Mouse (Mus musculus): ENCODE data around the gene Ell2.

Gene Ell2

GRCm38 (mm10) chr13:75733594-75734161 lies 27.1 kb downstream of the Ell2 start:
- DNase-seq (ENCODE audit: low read depth, low spot score), result no peak

DNA sequence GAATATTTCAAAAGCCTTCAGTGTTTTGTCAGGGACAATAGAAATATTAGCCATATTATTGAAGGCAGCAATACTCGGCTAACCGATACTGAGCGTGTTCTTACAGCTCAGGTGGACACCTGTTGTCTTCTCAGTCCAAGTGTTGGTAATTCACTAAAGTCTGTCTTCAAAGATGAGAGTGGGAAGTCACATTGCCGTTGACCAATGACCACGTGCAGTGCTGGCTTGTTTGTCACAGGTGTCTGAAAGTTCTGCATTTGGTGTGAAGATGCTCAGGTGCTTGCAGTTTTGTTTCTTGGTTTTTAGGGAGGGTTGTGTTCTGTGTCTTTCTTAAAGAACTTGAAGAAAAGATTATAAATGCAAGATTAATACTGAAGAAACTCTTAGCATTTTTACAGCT lies 27.7 kb downstream of the Ell2 start:
- no peak for DNase-seq (ENCODE audit: low read depth, low spot score)

- no peak for DNase-seq (ENCODE audit: low read depth, low spot score)
Measured at GRCm38 (mm10) chr13:75735606-75736005, 29.0 kb downstream of the Ell2 start.

DNA sequence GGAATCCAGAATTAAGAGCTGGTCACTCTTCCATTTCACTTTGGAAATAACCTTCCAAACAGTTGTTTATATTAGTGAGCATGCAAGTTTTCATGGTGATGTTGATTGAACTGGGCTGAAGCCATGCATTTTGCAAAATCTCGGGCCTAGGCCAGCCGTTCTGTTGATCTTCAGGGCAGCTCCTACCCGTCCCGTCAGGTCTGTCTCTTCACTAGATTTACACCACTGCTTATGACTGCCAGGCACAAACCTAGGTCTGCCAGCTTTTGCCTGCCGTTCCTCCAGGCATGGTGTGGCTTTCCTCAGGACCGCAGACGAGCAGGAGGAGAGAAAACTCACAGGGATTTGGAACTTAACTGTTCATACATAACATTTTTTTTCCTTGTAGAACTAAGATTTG lies 31.4 kb downstream of the Ell2 start:
- no peak for DNase-seq (ENCODE audit: low read depth, low spot score)

DNA sequence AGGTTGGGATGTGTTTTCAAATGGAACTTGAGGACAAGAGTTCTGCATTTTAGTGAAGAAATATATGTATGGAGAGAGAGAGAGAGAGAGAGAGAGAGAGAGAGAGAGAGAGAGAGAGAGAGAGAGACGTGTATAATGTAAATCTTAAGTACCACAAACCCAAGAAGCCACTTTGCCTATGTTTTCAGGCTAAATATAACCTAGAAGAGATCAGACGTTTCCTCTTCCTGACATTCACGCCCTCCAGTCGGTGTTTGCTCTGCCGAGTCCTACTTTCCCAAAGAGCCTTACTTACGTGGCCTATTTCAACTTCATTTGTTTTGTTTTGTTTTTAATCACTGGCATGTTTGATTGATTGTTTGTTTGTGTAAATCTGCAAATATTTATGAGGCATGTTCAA lies 32.0 kb downstream of the Ell2 start:
- DNase-seq (ENCODE audit: low read depth, low spot score), result no peak

DNA sequence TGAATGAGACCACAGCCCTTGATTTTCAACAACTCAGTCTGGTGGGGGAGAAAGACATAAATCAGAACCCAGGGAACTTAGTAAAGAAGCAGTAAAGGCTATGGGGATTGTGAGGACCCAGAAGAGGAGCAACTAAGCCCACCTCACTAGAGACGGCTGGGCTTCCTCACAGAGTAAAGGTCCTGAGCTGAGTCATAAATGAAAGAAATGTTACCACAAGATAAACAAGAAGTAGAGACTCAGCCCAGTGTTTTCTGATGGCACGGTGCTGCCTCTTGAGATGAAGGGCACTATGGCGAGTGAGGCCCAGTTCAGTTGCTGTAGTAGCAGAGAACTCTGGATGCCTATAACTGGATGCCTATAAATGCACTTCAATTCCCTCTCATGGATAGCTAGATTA lies 32.4 kb downstream of the Ell2 start:
- DNase-seq (ENCODE audit: low read depth, low spot score), result no peak

DNA sequence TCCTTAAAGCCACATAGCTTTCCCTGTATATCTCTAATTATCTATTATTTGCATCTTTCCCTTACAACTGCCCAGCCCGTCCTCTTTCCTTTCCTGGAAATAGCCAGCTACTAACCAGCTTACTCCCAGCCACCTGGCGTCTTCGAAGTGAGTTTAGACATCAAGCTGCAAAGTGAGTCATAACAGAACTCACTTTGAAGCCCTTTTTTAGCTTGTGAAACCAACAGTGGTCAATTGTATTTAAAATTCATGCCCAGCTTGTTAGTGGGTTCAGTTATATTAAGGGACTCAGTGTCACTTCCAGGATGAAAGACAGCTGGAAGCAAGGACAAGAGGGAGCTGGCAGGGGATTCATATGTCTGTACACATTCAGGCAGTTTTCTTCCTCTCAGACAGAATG lies 33.5 kb downstream of the Ell2 start:
- DNase-seq (ENCODE audit: low read depth, low spot score), result no peak

DNA sequence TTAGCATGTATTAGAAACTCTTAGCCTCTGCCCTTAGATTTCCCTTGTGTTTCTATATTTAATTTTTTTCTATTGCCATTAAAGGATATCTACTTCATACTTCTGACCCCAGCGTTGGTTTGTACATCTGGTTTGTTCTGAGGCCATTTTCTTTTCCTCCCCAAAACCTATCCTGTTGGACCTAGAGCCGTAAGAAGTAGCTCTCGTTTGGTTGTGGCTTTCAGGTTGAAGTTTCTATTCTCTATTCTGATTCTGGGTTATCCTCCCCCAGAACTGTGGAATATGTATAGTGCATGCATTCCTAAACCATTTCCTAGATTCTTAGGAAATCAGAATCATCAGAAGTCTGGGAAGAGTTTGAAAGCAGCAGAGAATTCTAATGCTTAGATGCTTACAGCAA lies 34.6 kb downstream of the Ell2 start:
- DNase-seq (ENCODE audit: low read depth, low spot score), result no peak

DNA sequence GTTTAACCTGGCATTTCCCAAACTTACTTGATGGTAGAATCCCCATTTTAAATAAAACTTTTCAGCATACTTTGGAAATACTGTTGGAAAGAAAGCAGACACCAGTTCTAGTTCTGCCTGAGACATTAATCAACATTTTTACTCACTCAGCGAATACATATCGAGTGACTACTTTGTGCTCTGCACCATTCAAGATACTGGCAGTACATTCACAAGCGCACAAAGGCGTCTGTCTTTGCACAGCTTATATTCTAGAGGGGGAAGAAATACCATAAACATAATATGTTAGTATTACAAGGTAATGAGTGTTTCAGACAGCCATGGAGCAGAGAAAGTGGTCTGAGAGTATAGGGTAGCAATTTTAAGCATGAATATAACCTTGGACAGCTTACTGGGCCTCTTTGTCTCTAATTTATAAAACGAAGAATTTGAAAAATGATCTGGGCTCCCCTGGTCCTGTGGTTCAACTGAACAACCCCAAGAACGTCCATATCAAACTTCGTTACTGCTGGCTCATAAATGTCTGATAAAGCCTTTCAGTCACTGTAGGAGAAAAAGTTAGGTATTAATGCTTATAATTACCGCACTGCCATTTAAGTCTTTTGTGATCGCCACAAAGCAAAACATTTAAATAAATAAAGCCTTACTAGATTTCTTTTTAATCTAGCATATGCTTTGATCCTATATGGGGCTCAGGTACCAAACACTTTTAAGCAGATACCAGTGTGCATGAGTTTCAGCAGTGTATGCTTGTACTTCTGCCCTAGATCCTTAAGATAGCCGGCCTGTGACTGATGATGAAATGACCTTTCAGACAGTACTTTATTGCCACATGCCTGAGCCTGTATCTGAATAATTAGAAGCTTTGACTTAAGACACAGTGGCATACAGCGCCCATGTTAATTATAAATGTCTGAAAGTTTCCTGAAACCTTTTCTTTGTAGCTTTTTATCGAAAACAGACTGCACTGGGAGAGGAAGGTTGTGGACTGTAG lies 35.5 kb downstream of the Ell2 start:
- no peak for DNase-seq (ENCODE audit: low read depth, low spot score)

GRCm38 (mm10) chr13:75742970-75743369 lies 36.4 kb downstream of the Ell2 start:
- DNase-seq (ENCODE audit: low read depth, low spot score), result no peak

GRCm38 (mm10) chr13:75744065-75744464 lies 37.5 kb downstream of the Ell2 start:
- DNase-seq (ENCODE audit: low read depth, low spot score), result no peak

DNA sequence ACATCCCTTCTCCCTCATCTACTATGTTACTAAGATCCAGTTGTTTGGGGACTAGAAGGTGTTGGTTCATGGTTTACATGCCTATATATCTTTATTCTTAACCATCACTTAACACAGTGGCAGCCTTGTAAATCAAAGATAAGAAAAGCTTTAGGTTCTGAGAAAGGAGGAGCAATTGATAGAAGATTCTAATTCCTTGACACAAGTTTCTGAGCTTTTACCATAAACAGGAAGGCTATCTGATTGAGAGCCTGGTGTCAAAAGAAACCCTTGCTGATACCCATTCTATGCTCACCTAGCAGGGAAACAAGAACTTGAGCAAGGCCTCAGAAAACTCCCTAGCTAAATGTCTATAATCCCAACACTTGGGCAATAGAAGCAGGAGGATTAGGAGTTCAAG lies 38.8 kb downstream of the Ell2 start:
- DNase-seq (ENCODE audit: low read depth, low spot score), result no peak

- no peak for DNase-seq (ENCODE audit: low read depth, low spot score)
Measured at GRCm38 (mm10) chr13:75747265-75747664, 40.7 kb downstream of the Ell2 start.

GRCm38 (mm10) chr13:75748685-75749084 lies 42.1 kb downstream of the Ell2 start:
- no peak for DNase-seq (ENCODE audit: low read depth, low spot score)

DNA sequence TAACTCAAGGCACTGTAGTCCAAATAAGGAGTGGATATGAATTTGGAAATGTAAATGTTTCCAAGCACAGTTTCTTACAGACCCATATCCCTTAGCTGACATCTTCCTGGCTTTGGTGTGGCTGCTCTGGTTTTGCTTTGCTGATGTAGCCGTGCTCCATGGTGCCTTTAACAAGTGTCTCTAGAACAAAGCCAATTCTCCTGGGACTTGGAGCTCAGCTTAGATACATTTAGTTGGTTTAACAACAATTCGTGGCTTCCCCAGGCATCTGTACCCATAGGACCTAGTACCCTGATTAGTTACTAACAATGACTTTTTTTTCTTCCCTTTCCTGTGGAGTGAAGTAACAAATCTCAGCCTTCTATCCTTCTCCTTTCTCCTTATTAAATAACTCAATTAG lies 44.2 kb downstream of the Ell2 start:
- DNase-seq (ENCODE audit: low read depth, low spot score), result no peak

DNA sequence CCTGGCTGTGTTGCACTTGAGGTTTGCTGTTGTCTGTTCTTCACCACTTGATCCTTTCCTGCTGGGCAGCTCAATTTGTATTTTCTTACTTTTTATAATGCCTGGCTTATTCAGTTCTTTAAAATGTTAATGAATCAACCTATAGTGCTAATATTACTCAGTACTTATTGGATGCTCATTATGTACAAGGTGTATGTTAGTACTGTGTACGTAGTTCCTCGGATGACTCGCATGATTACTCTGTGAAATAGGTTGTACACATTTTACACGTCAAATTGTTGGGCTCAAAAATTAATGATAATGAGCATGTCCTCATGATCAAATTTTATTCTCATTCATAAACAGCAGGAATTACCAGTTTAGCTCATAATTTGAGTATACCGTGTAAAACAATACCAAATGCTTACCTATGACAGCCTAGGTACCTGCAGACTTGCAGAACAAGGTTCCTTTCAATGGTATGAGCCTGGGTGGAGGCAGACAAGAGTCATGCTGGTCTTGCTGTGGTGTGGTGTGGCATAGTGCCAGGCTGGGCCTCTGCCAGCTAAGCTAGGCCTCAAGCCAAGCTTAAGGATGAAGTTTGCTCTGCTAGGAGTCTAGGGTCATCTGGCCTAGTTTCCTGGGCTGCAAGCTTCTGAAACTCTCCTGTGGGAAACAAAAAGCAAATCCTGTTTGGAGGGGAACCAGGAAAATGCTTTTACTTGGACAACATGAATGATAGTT lies 45.8 kb downstream of the Ell2 start:
- no peak for DNase-seq (ENCODE audit: low read depth, low spot score)

DNA sequence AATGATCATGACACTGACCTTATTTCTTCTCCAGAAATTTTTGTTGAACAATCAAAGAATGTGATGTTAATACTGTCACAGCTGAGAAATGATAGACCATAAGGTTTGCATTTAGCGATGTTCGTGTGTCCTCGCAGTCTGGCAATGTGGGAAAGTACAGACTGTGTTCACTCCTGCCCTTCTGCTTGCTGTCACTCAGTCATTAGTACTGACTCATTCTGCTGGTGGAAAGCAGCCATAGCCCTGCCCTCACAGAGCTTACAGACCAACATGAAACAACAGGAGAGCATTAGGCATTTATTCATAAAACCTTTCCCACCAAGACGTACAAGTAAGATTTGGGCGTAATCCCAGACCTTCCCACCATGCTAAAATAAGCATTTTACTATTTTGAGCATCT lies 47.8 kb downstream of the Ell2 start:
- DNase-seq (ENCODE audit: low read depth, low spot score), result no peak

DNA sequence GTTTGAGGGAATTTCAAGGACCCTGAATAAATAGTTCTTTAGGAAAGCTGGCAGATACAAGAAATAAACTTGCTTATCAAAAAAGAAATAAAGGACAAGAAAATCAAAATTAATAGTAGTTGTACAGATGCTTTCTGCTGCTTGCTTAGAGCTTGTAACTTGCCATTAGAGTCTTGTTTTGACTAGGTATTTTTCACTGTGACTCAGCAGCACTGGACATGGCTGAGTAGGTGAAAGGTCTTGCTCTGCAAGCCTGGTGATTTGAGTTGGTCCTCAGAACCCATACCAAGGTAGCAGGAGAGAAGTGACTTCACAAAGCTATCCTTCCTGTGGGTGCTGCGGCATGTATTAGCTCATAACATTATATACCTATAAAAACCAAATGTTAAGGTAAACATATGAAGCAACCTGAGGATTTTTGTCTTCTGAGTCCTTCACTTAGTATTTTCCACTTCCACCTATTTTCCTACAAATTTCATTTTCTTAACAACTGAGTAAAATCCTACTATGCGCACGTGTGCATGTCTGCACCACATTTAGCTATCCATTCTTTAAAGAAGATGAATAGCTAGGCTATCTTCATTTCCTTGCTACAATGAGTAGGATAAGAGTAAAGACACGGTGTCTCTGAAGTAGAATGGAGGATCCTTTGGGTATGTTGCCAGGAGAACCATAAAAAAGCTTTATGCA lies 54.4 kb downstream of the Ell2 start:
- no peak for DNase-seq (ENCODE audit: low read depth, low spot score)

GRCm38 (mm10) chr13:75762759-75763158 lies 56.2 kb downstream of the Ell2 start:
- no peak for DNase-seq (ENCODE audit: low read depth, low spot score)

DNA sequence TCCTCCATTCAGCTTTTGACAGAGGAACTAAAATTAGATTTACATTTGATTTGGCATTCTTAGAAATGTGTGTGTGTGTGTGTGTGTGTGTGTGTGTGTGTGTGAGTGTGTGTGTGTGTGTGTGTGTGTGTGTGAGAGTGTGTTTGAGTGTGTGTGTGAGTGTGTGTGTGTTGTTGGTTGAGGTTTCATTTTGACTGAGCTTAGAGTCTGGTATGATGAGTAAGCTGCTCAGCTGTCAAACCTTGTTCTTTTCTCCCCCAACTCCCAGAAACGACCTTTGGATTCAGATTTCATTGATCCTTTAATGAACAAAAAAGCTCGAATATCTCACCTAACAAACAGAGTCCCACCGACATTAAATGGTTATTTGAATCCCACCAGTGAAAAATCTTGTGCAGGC lies 56.7 kb downstream of the Ell2 start:
- no peak for DNase-seq (ENCODE audit: low read depth, low spot score)

DNA sequence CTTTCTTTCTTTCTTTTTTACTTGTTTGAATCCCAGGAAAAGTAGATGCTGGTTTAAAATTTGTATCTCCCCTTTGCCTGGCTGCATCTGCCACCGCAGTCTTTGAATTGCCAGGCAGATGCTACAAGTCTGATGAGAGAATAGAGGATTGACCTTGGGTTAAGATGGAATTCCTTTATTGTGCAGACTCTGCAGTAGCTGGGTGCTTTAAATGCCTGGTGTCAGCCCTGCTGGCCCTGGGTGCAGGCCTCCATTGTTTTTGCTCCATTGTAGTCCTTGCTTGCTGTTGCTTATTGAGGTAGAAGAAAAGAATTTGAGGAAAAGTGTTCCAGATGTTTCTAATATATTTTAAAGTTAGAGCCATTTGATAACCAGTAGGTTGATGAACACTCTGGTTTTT lies 59.2 kb downstream of the Ell2 start:
- DNase-seq (ENCODE audit: low read depth, low spot score), result peak; percentile 89

DNA sequence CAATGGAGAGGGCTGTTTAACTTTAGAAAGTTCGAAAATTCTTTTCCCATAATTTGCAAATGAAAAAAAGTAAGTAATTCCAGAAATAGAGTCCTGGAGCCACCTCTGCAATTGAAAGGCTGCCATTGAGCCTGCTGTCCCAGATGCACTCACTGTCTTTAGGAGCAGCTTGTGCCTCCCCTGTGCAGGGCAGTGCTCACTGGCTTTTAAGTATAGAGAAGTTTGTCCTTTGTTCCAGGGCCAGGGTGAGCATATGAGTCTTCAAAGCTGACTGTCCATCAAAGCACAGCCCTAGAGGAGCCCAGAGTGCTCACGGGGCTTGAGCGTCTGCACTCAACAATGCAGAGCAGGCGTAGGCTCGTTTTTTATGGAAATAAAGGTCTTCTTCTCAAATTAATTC lies 59.7 kb downstream of the Ell2 start:
- peak; percentile 84 for DNase-seq (ENCODE audit: low read depth, low spot score)

Data from R1 (cell line).